Mouse (Mus musculus) gastrocnemius, postnatal 10 days (tissue): ENCODE measurements around the gene Slc4a5. TPM values are rescaled to one million over a fixed set of nuclear protein-coding genes. Genes with fewer than 3 reads are reported as not detected.

Experiments used
- DNase-seq: peaks from one replicate; pipeline ENCODE4 v3.0.0; 2021; ENCODE audit warnings: mixed read lengths
- total RNA-seq, 2 experiments: library from RNA; stranded (reverse); gene quantifications; 2 replicates each; pipeline ENCODE4 v1.2.3; 2021

Gene Slc4a5
- total RNA-seq, 2 experiments from 2014 or later, result 0.05 TPM; not detected in 1

GRCm38 (mm10) chr6:83352666-83353410, 133.2 kb downstream of the Slc4a5 start:
- no peak for DNase-seq

Other genes with a start within 250 kb of the Slc4a5 start
- 10 to 100 TPM in 1 of 2 experiments, 1 to 10 TPM in 1; 6.2 to 10.7 TPM for gene Dok1, start 186.4 kb upstream of the Slc4a5 start, total RNA-seq
- 10 to 100 TPM; 10.5 to 11.9 TPM for gene Loxl3, start 185.7 kb upstream of the Slc4a5 start, total RNA-seq
- 10 to 100 TPM; 66.9 to 70.7 TPM for gene Aup1, start 165.3 kb upstream of the Slc4a5 start, total RNA-seq
- gene Htra2, start 164.6 kb upstream of the Slc4a5 start, total RNA-seq, result 10 to 100 TPM; 23.8 to 28.4 TPM
- under 1 TPM; 0.42 to 0.65 TPM for gene Dqx1, start 162.0 kb upstream of the Slc4a5 start, total RNA-seq
- gene Tlx2, start 149.5 kb upstream of the Slc4a5 start, total RNA-seq, result not detected
- gene Pcgf1, start 142.0 kb upstream of the Slc4a5 start, total RNA-seq, result 1 to 10 TPM; 5.5 to 8.5 TPM
- gene Lbx2, start 133.5 kb upstream of the Slc4a5 start, total RNA-seq, result 1 to 10 TPM in 1 of 2 experiments, under 1 TPM in 1; 0.33 to 1.3 TPM
- gene Ccdc142, start 118.2 kb upstream of the Slc4a5 start, total RNA-seq, result 1 to 10 TPM in 1 of 2 experiments, under 1 TPM in 1; 0.19 to 1.2 TPM
- gene Gm42688, start 118.2 kb upstream of the Slc4a5 start, total RNA-seq, result 1 to 10 TPM; 1.4 to 2.3 TPM
- gene Mrpl53, start 110.8 kb upstream of the Slc4a5 start, total RNA-seq, result 100 to 1,000 TPM; 101 to 114 TPM
- gene Mogs, start 104.3 kb upstream of the Slc4a5 start, total RNA-seq, result 10 to 100 TPM; 11.0 to 15.7 TPM
- 10 to 100 TPM; 48.0 to 52.3 TPM for gene Wbp1, start 98.3 kb upstream of the Slc4a5 start, total RNA-seq
- gene Ino80b, start 94.4 kb upstream of the Slc4a5 start, total RNA-seq, result 10 to 100 TPM; 13.1 to 15.2 TPM
- gene Rtkn, start 84.4 kb upstream of the Slc4a5 start, total RNA-seq, result 10 to 100 TPM; 22.3 to 24.5 TPM
- gene Wdr54, start 63.4 kb upstream of the Slc4a5 start, total RNA-seq, result 1 to 10 TPM in 1 of 2 experiments, under 1 TPM in 1; 0.43 to 1.4 TPM
- gene 1700003E16Rik, start 63.4 kb upstream of the Slc4a5 start, total RNA-seq, result under 1 TPM in 1 of 2 experiments, not detected in 1; 0.23 TPM
- gene Dctn1, start 53.9 kb upstream of the Slc4a5 start, total RNA-seq, result 100 to 1,000 TPM; 126 to 132 TPM
- 1 to 10 TPM; 5.0 to 8.0 TPM for gene Mthfd2, start 106.1 kb downstream of the Slc4a5 start, total RNA-seq
- 10 to 100 TPM; 19.7 to 26.0 TPM for gene Mob1a, start 106.2 kb downstream of the Slc4a5 start, total RNA-seq
- gene Bola3, start 129.3 kb downstream of the Slc4a5 start, total RNA-seq, result 100 to 1,000 TPM; 175 to 186 TPM
- 10 to 100 TPM; 41.5 to 47.0 TPM for gene Tet3, start 239.3 kb downstream of the Slc4a5 start, total RNA-seq